Mouse (Mus musculus) cortical plate, adult 2 months (tissue): ENCODE measurements around the gene Golga5.

Source experiments
- CTCF ChIP-seq: fragments of 200-500 bp; IDR thresholded peaks from 2 replicates; pipeline ENCODE4 v1.5.1; 2011; ENCODE audit warnings: mild to moderate bottlenecking, control low read depth, low read length; ENCODE audit not compliant: insufficient read depth; ENCODE audit errors: extremely low read depth
- POLR2A ChIP-seq: fragments of 200-500 bp; IDR thresholded peaks from 2 replicates; pipeline ENCODE4 v1.6.1; 2011; ENCODE audit warnings: mild to moderate bottlenecking, low read length, control low read depth; ENCODE audit not compliant: insufficient read depth; ENCODE audit errors: extremely low read depth

DNA sequence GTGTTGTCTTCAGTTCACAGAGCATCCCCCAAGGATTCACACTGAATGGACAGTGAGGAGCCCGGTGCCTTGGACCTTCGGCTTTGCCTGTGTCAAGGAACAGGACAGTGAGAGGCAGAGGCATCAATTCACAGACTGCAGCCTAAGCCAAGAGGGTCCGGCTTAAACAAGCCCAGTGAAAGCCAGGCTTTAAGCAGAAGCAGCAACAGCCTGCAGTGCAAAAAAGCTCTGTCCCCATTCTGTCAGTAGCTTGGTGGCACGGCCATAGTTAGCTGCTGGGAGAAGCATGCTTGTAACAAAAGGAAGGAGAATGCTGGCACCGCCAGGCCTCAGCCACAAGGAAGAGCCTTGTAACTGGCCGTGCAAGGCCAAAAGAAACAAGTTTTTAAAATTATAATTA, 45.2 kb downstream of the Golga5 start:
- TF ChIP-seq POLR2A (no peak), CTCF (no peak)
